Mouse (Mus musculus): ENCODE results near the gene Usp32. TPM values are rescaled to one million over a fixed set of nuclear protein-coding genes. Genes with fewer than 3 reads are reported as not detected.

Gene Usp32
- polyA plus RNA-seq, 1 experiment from 2014 or later: 19.9 TPM

- Histone ChIP-seq H3K4me2 (ENCODE audit: low read length) (no peak overlapping the region), H3K4me3 (replicated peaks; ENCODE audit: low read depth, low read length) (no peak overlapping the region), H3K4me1 (ENCODE audit: control insufficient read depth, insufficient read depth, low read length) (no peaks in the 10 kb centered on the region), H3K36me3 (ENCODE audit: control insufficient read depth, insufficient read depth, low read length) (peaks cover 5% of the 10 kb centered on the region), H3K9ac (replicated peaks; ENCODE audit: low read length) (no peak overlapping the region), H3K27ac (replicated peaks; ENCODE audit: low read depth, low read length) (no peak overlapping the region), H3K9me3 (ENCODE audit: control insufficient read depth, low read length) (no peaks in the 10 kb centered on the region), H3K27me3 (ENCODE audit: control insufficient read depth, insufficient read depth, low read length) (no peaks in the 10 kb centered on the region)
- ATAC-seq (ENCODE audit: low FRiP score, low TSS enrichment) (no peak), DNase-seq (no peak)
- 90% methylated on average over 2 of the region's 2 CpGs for WGBS
These were observed 159.3 kb downstream of the Usp32 start for GRCm38 (mm10) chr11:84980697-84981096.

- H3K36me3 ChIP-seq (ENCODE audit: control insufficient read depth, insufficient read depth, low read length): no peaks in the 10 kb centered on the region
- WGBS: 53% methylated on average over 1 of the region's 1 CpGs
- no peaks in the 10 kb centered on the region for H3K4me1 ChIP-seq (ENCODE audit: control insufficient read depth, insufficient read depth, low read length)
- H3K9me3 ChIP-seq (ENCODE audit: control insufficient read depth, low read length): no peaks in the 10 kb centered on the region
- H3K27me3 ChIP-seq (ENCODE audit: control insufficient read depth, insufficient read depth, low read length): no peaks in the 10 kb centered on the region
- no peak for ATAC-seq (ENCODE audit: low FRiP score, low TSS enrichment)
- DNase-seq: no peak
- H3K27ac ChIP-seq (replicated peaks; ENCODE audit: low read depth, low read length): no peak overlapping the region
- H3K4me3 ChIP-seq (replicated peaks; ENCODE audit: low read depth, low read length): no peak overlapping the region
- H3K4me2 ChIP-seq (ENCODE audit: low read length): no peak overlapping the region
- no peak overlapping the region for H3K9ac ChIP-seq (replicated peaks; ENCODE audit: low read length)
These were observed 160.6 kb downstream of the Usp32 start for GRCm38 (mm10) chr11:84979351-84979750.

GRCm38 (mm10) chr11:84978113-84978512 is 161.8 kb downstream of the Usp32 start:
- no peaks in the 10 kb centered on the region for H3K4me1 ChIP-seq (ENCODE audit: control insufficient read depth, insufficient read depth, low read length)
- H3K27ac ChIP-seq (replicated peaks; ENCODE audit: low read depth, low read length): no peak overlapping the region
- no peak for ATAC-seq (ENCODE audit: low FRiP score, low TSS enrichment)
- no peaks in the 10 kb centered on the region for H3K27me3 ChIP-seq (ENCODE audit: control insufficient read depth, insufficient read depth, low read length)
- H3K4me2 ChIP-seq (ENCODE audit: low read length): no peak overlapping the region
- H3K9me3 ChIP-seq (ENCODE audit: control insufficient read depth, low read length): no peaks in the 10 kb centered on the region
- H3K36me3 ChIP-seq (ENCODE audit: control insufficient read depth, insufficient read depth, low read length): no peaks in the 10 kb centered on the region
- no peak overlapping the region for H3K9ac ChIP-seq (replicated peaks; ENCODE audit: low read length)
- peak; percentile 61 for DNase-seq
- H3K4me3 ChIP-seq (replicated peaks; ENCODE audit: low read depth, low read length): no peak overlapping the region
- 47% methylated on average over 2 of the region's 2 CpGs for WGBS

- H3K4me2 ChIP-seq (ENCODE audit: low read length): no peak overlapping the region
- no peak overlapping the region for H3K9ac ChIP-seq (replicated peaks; ENCODE audit: low read length)
- H3K36me3 ChIP-seq (ENCODE audit: control insufficient read depth, insufficient read depth, low read length): no peaks in the 10 kb centered on the region
- 84% methylated on average over 3 of the region's 3 CpGs for WGBS
- DNase-seq (no peak), ATAC-seq (ENCODE audit: low FRiP score, low TSS enrichment) (no peak)
- H3K27ac ChIP-seq (replicated peaks; ENCODE audit: low read depth, low read length): no peak overlapping the region
- H3K9me3 ChIP-seq (ENCODE audit: control insufficient read depth, low read length): no peaks in the 10 kb centered on the region
- H3K4me1 ChIP-seq (ENCODE audit: control insufficient read depth, insufficient read depth, low read length): no peaks in the 10 kb centered on the region
- H3K4me3 ChIP-seq (replicated peaks; ENCODE audit: low read depth, low read length): no peak overlapping the region
- H3K27me3 ChIP-seq (ENCODE audit: control insufficient read depth, insufficient read depth, low read length): no peaks in the 10 kb centered on the region
These were observed 162.5 kb downstream of the Usp32 start for GRCm38 (mm10) chr11:84977385-84977952.

GRCm38 (mm10) chr11:84976706-84977105 is 163.3 kb downstream of the Usp32 start:
- Histone ChIP-seq H3K4me1 (ENCODE audit: control insufficient read depth, insufficient read depth, low read length) (no peaks in the 10 kb centered on the region), H3K36me3 (ENCODE audit: control insufficient read depth, insufficient read depth, low read length) (no peaks in the 10 kb centered on the region), H3K27me3 (ENCODE audit: control insufficient read depth, insufficient read depth, low read length) (no peaks in the 10 kb centered on the region), H3K9ac (replicated peaks; ENCODE audit: low read length) (no peak overlapping the region), H3K27ac (replicated peaks; ENCODE audit: low read depth, low read length) (no peak overlapping the region), H3K9me3 (ENCODE audit: control insufficient read depth, low read length) (no peaks in the 10 kb centered on the region), H3K4me3 (replicated peaks; ENCODE audit: low read depth, low read length) (no peak overlapping the region), H3K4me2 (ENCODE audit: low read length) (no peak overlapping the region)
- ATAC-seq (ENCODE audit: low FRiP score, low TSS enrichment) (no peak), DNase-seq (no peak)
- 83% methylated on average over 3 of the region's 3 CpGs for WGBS

GRCm38 (mm10) chr11:84974582-84974981 is 165.4 kb downstream of the Usp32 start:
- WGBS: 69% methylated on average over 7 of the region's 7 CpGs
- Histone ChIP-seq H3K4me3 (replicated peaks; ENCODE audit: low read depth, low read length) (no peak overlapping the region), H3K4me2 (ENCODE audit: low read length) (no peak overlapping the region), H3K27ac (replicated peaks; ENCODE audit: low read depth, low read length) (no peak overlapping the region), H3K9me3 (ENCODE audit: control insufficient read depth, low read length) (no peaks in the 10 kb centered on the region), H3K4me1 (ENCODE audit: control insufficient read depth, insufficient read depth, low read length) (no peaks in the 10 kb centered on the region), H3K9ac (replicated peaks; ENCODE audit: low read length) (no peak overlapping the region), H3K27me3 (ENCODE audit: control insufficient read depth, insufficient read depth, low read length) (no peaks in the 10 kb centered on the region), H3K36me3 (ENCODE audit: control insufficient read depth, insufficient read depth, low read length) (no peaks in the 10 kb centered on the region)
- no peak for ATAC-seq (ENCODE audit: low FRiP score, low TSS enrichment)
- no peak for DNase-seq

- no peaks in the 10 kb centered on the region for H3K9me3 ChIP-seq (ENCODE audit: control insufficient read depth, low read length)
- H3K36me3 ChIP-seq (ENCODE audit: control insufficient read depth, insufficient read depth, low read length): no peaks in the 10 kb centered on the region
- H3K4me1 ChIP-seq (ENCODE audit: control insufficient read depth, insufficient read depth, low read length): no peaks in the 10 kb centered on the region
- 59% methylated on average over 5 of the region's 5 CpGs for WGBS
- ATAC-seq (ENCODE audit: low FRiP score, low TSS enrichment): no peak
- no peak overlapping the region for H3K4me3 ChIP-seq (replicated peaks; ENCODE audit: low read depth, low read length)
- DNase-seq: no peak
- H3K4me2 ChIP-seq (ENCODE audit: low read length): no peak overlapping the region
- H3K27ac ChIP-seq (replicated peaks; ENCODE audit: low read depth, low read length): no peak overlapping the region
- H3K27me3 ChIP-seq (ENCODE audit: control insufficient read depth, insufficient read depth, low read length): no peaks in the 10 kb centered on the region
- no peak overlapping the region for H3K9ac ChIP-seq (replicated peaks; ENCODE audit: low read length)
These were observed 166.3 kb downstream of the Usp32 start for GRCm38 (mm10) chr11:84973661-84974060.

- no peaks in the 10 kb centered on the region for H3K27me3 ChIP-seq (ENCODE audit: control insufficient read depth, insufficient read depth, low read length)
- H3K9me3 ChIP-seq (ENCODE audit: control insufficient read depth, low read length): no peaks in the 10 kb centered on the region
- H3K4me1 ChIP-seq (ENCODE audit: control insufficient read depth, insufficient read depth, low read length): peaks cover 6% of the 10 kb centered on the region; the same call in 1 of the 2 replicates
- WGBS: 81% methylated on average over 3 of the region's 3 CpGs
- no peak for ATAC-seq (ENCODE audit: low FRiP score, low TSS enrichment)
- no peak overlapping the region for H3K9ac ChIP-seq (replicated peaks; ENCODE audit: low read length)
- H3K4me3 ChIP-seq (replicated peaks; ENCODE audit: low read depth, low read length): no peak overlapping the region
- DNase-seq: no peak
- no peak overlapping the region for H3K4me2 ChIP-seq (ENCODE audit: low read length)
- no peaks in the 10 kb centered on the region for H3K36me3 ChIP-seq (ENCODE audit: control insufficient read depth, insufficient read depth, low read length)
- no peak overlapping the region for H3K27ac ChIP-seq (replicated peaks; ENCODE audit: low read depth, low read length)
These were observed 167.9 kb downstream of the Usp32 start for GRCm38 (mm10) chr11:84972067-84972466.

GRCm38 (mm10) chr11:84968775-84969174 is 171.2 kb downstream of the Usp32 start:
- 67% methylated on average over 6 of the region's 6 CpGs for WGBS
- no peak for ATAC-seq (ENCODE audit: low FRiP score, low TSS enrichment)
- no peak overlapping the region for H3K4me2 ChIP-seq (ENCODE audit: low read length)

More at GRCm38 (mm10) chr11:84968775-84969174, 171.2 kb downstream of the Usp32 start:
- H3K27me3 ChIP-seq (ENCODE audit: control insufficient read depth, insufficient read depth, low read length): no peaks in the 10 kb centered on the region
- peaks cover 11% of the 10 kb centered on the region; the same call in 1 of the 2 replicates for H3K4me1 ChIP-seq (ENCODE audit: control insufficient read depth, insufficient read depth, low read length)
- H3K4me3 ChIP-seq (replicated peaks; ENCODE audit: low read depth, low read length): no peak overlapping the region
- H3K9ac ChIP-seq (replicated peaks; ENCODE audit: low read length): no peak overlapping the region
- no peaks in the 10 kb centered on the region for H3K9me3 ChIP-seq (ENCODE audit: control insufficient read depth, low read length)
- no peak overlapping the region for H3K27ac ChIP-seq (replicated peaks; ENCODE audit: low read depth, low read length)
- DNase-seq: no peak
- no peaks in the 10 kb centered on the region for H3K36me3 ChIP-seq (ENCODE audit: control insufficient read depth, insufficient read depth, low read length)
